Mouse (Mus musculus) liver, embryonic 11.5 days (tissue): ENCODE data around the gene Dpep2nb. TPM values are rescaled to one million over a fixed set of nuclear protein-coding genes. Genes with fewer than 3 reads are reported as not detected.

Source experiments
- ATAC-seq: fragments of 200-750 bp; cut with Nextera tagmentation; replicated peaks from 2 replicates; pipeline ENCODE4 v1.8.0; 2017; ENCODE audit warnings: moderate number of reproducible peaks, mild to moderate bottlenecking, moderate TSS enrichment, moderate library complexity; ENCODE audit not compliant: low FRiP score
- DNase-seq: peaks from one replicate; pipeline ENCODE4 v3.0.0-alpha.2; 2017; ENCODE audit warnings: low spot score
- H3K27ac ChIP-seq: fragments of 300-500 bp; sonication (generic); 2 replicates; pipeline ENCODE4 v1.5.1; 2014; ENCODE audit warnings: mild to moderate bottlenecking, low read depth, low read length, control low read depth
- H3K27me3 ChIP-seq: fragments of 300-500 bp; sonication (generic); replicated peaks from 2 replicates; pipeline ENCODE4 v1.6.1; 2014; ENCODE audit warnings: low read length, mixed read lengths; ENCODE audit not compliant: control insufficient read depth, insufficient read depth
- H3K36me3 ChIP-seq: fragments of 300-500 bp; sonication (generic); 2 replicates; pipeline ENCODE4 v1.6.1; 2014; ENCODE audit warnings: mild to moderate bottlenecking, low read length, moderate library complexity, mixed read lengths; ENCODE audit not compliant: control insufficient read depth, insufficient read depth
- H3K4me1 ChIP-seq: fragments of 300-500 bp; sonication (generic); replicated peaks from 2 replicates; pipeline ENCODE4 v1.6.1; 2014; ENCODE audit warnings: low read length, mixed read lengths; ENCODE audit not compliant: control insufficient read depth, insufficient read depth
- H3K4me2 ChIP-seq: fragments of 300-500 bp; sonication (generic); 2 replicates; pipeline ENCODE4 v1.6.1; 2014; ENCODE audit warnings: mild to moderate bottlenecking, control low read depth, moderate library complexity
- H3K4me3 ChIP-seq: fragments of 300-500 bp; sonication (generic); 2 replicates; pipeline ENCODE4 v1.5.1; 2014; ENCODE audit warnings: low read depth, low read length, control low read depth
- H3K9ac ChIP-seq: fragments of 300-500 bp; sonication (generic); 2 replicates; pipeline ENCODE4 v1.6.1; 2014; ENCODE audit warnings: low read depth, low read length, control low read depth
- H3K9me3 ChIP-seq: fragments of 300-500 bp; sonication (generic); 2 replicates; pipeline ENCODE4 v1.6.1; 2016; ENCODE audit warnings: low read length, inconsistent platforms, mixed read lengths; ENCODE audit not compliant: control insufficient read depth
- WGBS: fragments of 180-500 bp; shearing (Covaris S2); extraction: QIAGEN DNeasy Blood & Tissue Kit; methylation state at CpG from one replicate; pipeline ENCODE4 v1.1.7; 2014; 5-methylcytosine and 5-hydroxymethylcytosine counted together
- microRNA-seq: library from miRNA; unstranded; fragments of <30 nt; microRNA quantifications from one replicate; pipeline ENCODE4, GENCODE M21; 2017; ENCODE audit warnings: borderline number of aligned reads
- polyA plus RNA-seq: library from polyadenylated mRNA; unstranded; fragments of >200 nt; fragmentation: Nextera tagmentation; extraction: Ambion mirVana; gene quantifications from 2 replicates; pipeline ENCODE4 v1.2.1, GENCODE M21; 2014

The Dpep2nb gene
- polyA plus RNA-seq, 1 experiment from 2014 or later = not detected

DNA sequence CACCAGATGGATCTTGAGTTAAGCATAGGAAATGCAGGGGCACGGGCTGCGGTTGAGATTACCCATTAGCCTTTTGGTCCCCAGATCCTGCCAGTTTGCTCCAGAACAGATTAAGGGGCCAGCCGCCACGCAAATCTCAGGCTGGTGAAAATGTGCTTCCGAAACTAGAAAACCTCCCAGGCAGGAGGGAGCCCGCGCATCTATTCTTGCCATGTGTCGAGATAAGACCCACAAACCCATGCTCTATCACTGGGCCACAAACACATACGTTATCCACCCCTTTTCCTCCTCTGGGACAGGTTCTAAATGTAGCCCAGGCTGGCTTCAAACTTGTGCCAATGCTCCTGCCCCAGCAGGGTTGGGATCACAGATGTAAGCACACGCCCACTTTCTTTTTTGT is 44.2 kb downstream of the Dpep2nb start:
- H3K4me3 ChIP-seq = no peak overlapping the region; the same call in 1 of the 2 replicates
- H3K9ac ChIP-seq = no peak overlapping the region; the same call in 1 of the 2 replicates
- peak overlapping the region; percentile 44 for H3K4me2 ChIP-seq
- peaks cover 30% of the 10 kb centered on the region for H3K4me1 ChIP-seq
- 45% methylated on average over 10 of the region's 10 CpGs for WGBS
- H3K27ac ChIP-seq = no peak overlapping the region
- no peak for DNase-seq
- no peaks in the 10 kb centered on the region for H3K9me3 ChIP-seq
- peaks cover 19% of the 10 kb centered on the region for H3K36me3 ChIP-seq
- peak; percentile 33; the same call in 1 of the 2 replicates for ATAC-seq
- H3K27me3 ChIP-seq = no peaks in the 10 kb centered on the region

GRCm38 (mm10) chr8:105961101-105961500 is 44.7 kb downstream of the Dpep2nb start:
- no peaks in the 10 kb centered on the region for H3K9me3 ChIP-seq
- peaks cover 19% of the 10 kb centered on the region for H3K36me3 ChIP-seq
- no peak overlapping the region for H3K9ac ChIP-seq
- ATAC-seq (no peak), DNase-seq (no peak)
- WGBS = 59% methylated on average over 14 of the region's 14 CpGs
- peaks cover 30% of the 10 kb centered on the region for H3K4me1 ChIP-seq
- no peaks in the 10 kb centered on the region for H3K27me3 ChIP-seq
- peak overlapping the region; percentile 44 for H3K4me2 ChIP-seq
- H3K4me3 ChIP-seq = no peak overlapping the region; the same call in 1 of the 2 replicates
- no peak overlapping the region for H3K27ac ChIP-seq

GRCm38 (mm10) chr8:105959350-105959749 is 46.4 kb downstream of the Dpep2nb start:
- 91% methylated on average over 7 of the region's 7 CpGs for WGBS
- Histone ChIP-seq H3K36me3 (peaks cover 19% of the 10 kb centered on the region), H3K9ac (no peak overlapping the region; the same call in 1 of the 2 replicates), H3K4me2 (no peak overlapping the region), H3K9me3 (no peaks in the 10 kb centered on the region), H3K4me1 (peaks cover 22% of the 10 kb centered on the region), H3K27me3 (no peaks in the 10 kb centered on the region), H3K4me3 (no peak overlapping the region), H3K27ac (no peak overlapping the region)
- ATAC-seq (no peak), DNase-seq (no peak)

GRCm38 (mm10) chr8:105957813-105958212 is 48.0 kb downstream of the Dpep2nb start:
- H3K27me3 ChIP-seq = no peaks in the 10 kb centered on the region
- H3K4me3 ChIP-seq = no peak overlapping the region
- H3K4me1 ChIP-seq = peaks cover 16% of the 10 kb centered on the region
- DNase-seq = no peak
- WGBS = 52% methylated on average over 3 of the region's 4 CpGs
- ATAC-seq = no peak
- no peak overlapping the region for H3K4me2 ChIP-seq
- no peak overlapping the region for H3K9ac ChIP-seq
- H3K27ac ChIP-seq = no peak overlapping the region
- H3K36me3 ChIP-seq = peaks cover 26% of the 10 kb centered on the region
- H3K9me3 ChIP-seq = no peaks in the 10 kb centered on the region

DNA sequence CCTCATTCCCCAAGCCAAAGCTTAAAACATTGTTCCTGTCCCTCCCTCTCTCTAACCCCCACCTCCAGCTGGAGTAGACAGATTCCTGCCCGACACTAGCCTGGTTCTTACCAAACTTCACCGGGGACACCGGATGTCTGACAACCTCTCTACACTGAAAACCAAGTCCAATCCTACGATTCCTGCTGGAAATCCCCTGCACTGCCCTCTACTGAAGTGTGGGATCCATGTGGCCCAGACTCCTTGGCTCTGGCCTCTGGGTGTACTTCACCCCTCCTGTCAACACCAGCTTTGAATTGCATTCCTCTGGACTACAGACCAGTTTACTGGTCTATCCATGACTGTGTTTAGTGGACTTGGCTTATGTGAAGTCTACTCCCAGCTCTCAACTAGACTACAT is 49.2 kb downstream of the Dpep2nb start:
- no peak overlapping the region for H3K4me2 ChIP-seq
- no peak overlapping the region for H3K9ac ChIP-seq
- H3K9me3 ChIP-seq = no peaks in the 10 kb centered on the region
- H3K4me3 ChIP-seq = no peak overlapping the region
- H3K27ac ChIP-seq = no peak overlapping the region
- H3K4me1 ChIP-seq = peaks cover 9% of the 10 kb centered on the region
- no peaks in the 10 kb centered on the region for H3K27me3 ChIP-seq
- 91% methylated on average over 4 of the region's 4 CpGs for WGBS
- ATAC-seq (no peak), DNase-seq (no peak)
- peaks cover 26% of the 10 kb centered on the region for H3K36me3 ChIP-seq

GRCm38 (mm10) chr8:105951057-105951659 is 54.6 kb downstream of the Dpep2nb start:
- no peak for ATAC-seq
- Histone ChIP-seq H3K27ac (no peak overlapping the region), H3K9me3 (no peaks in the 10 kb centered on the region), H3K27me3 (no peaks in the 10 kb centered on the region), H3K4me1 (no peaks in the 10 kb centered on the region), H3K4me3 (no peak overlapping the region), H3K4me2 (no peak overlapping the region), H3K9ac (no peak overlapping the region; the same call in 1 of the 2 replicates), H3K36me3 (peaks cover 39% of the 10 kb centered on the region)
- no peak for DNase-seq
- WGBS = 63% methylated on average over 7 of the region's 7 CpGs

- no peak for ATAC-seq
- H3K4me1 ChIP-seq = no peaks in the 10 kb centered on the region
- no peak overlapping the region for H3K4me3 ChIP-seq
- no peak overlapping the region for H3K27ac ChIP-seq
- H3K9me3 ChIP-seq = no peaks in the 10 kb centered on the region
- H3K27me3 ChIP-seq = no peaks in the 10 kb centered on the region
- peaks cover 50% of the 10 kb centered on the region for H3K36me3 ChIP-seq
- 88% methylated on average over 10 of the region's 10 CpGs for WGBS
- DNase-seq = no peak
- no peak overlapping the region for H3K4me2 ChIP-seq
- H3K9ac ChIP-seq = no peak overlapping the region
These were observed 56.4 kb downstream of the Dpep2nb start for GRCm38 (mm10) chr8:105949350-105949749.

Small RNA genes lying within 50 kb of the gene (microRNA-seq; reads per million reads assigned to microRNA genes)
- not detected for gene Mir7074

Other genes starting within 250 kb of the Dpep2nb start
- gene Gfod2, start 247.3 kb downstream of the Dpep2nb start, polyA plus RNA-seq = 9.0 and 10.7 TPM in 2 replicates
- gene Ranbp10, start 178.6 kb downstream of the Dpep2nb start, polyA plus RNA-seq = 20.2 and 22.0 TPM in 2 replicates
- 0.12 TPM in 1 of 2 replicates, not detected in the other for gene Tsnaxip1, start 178.2 kb downstream of the Dpep2nb start, polyA plus RNA-seq
- 37.0 and 37.5 TPM in 2 replicates for gene Cenpt, start 152.7 kb downstream of the Dpep2nb start, polyA plus RNA-seq
- 62.0 and 66.5 TPM in 2 replicates for gene Thap11, start 150.8 kb downstream of the Dpep2nb start, polyA plus RNA-seq
- 304 and 312 TPM in 2 replicates for gene Nutf2, start 145.4 kb downstream of the Dpep2nb start, polyA plus RNA-seq
- gene Edc4, start 125.1 kb downstream of the Dpep2nb start, polyA plus RNA-seq = 43.7 and 47.5 TPM in 2 replicates
- gene Nrn1l, start 112.4 kb downstream of the Dpep2nb start, polyA plus RNA-seq = not detected in 2 replicates
- 21.4 and 22.8 TPM in 2 replicates for gene Pskh1, start 105.5 kb downstream of the Dpep2nb start, polyA plus RNA-seq
- gene Ctrl, start 72.1 kb downstream of the Dpep2nb start, polyA plus RNA-seq = 1.9 and 3.0 TPM in 2 replicates
- 142 and 160 TPM in 2 replicates for gene Psmb10, start 67.5 kb downstream of the Dpep2nb start, polyA plus RNA-seq
- 32.1 and 32.7 TPM in 2 replicates for gene Lcat, start 62.6 kb downstream of the Dpep2nb start, polyA plus RNA-seq
- 25.6 and 25.8 TPM in 2 replicates for gene Slc12a4, start 39.9 kb downstream of the Dpep2nb start, polyA plus RNA-seq
- not detected in 2 replicates for gene Dpep3, start 26.5 kb downstream of the Dpep2nb start, polyA plus RNA-seq
- 24.0 and 25.0 TPM in 2 replicates for gene Dus2, start 14.6 kb downstream of the Dpep2nb start, polyA plus RNA-seq
- 22.3 and 22.5 TPM in 2 replicates for gene Ddx28, start 5.9 kb upstream of the Dpep2nb start, polyA plus RNA-seq
- gene Nfatc3, start 52.9 kb upstream of the Dpep2nb start, polyA plus RNA-seq = 5.3 and 6.2 TPM in 2 replicates
- 11.6 and 12.7 TPM in 2 replicates for gene Esrp2, start 131.0 kb upstream of the Dpep2nb start, polyA plus RNA-seq
- 9.2 and 9.6 TPM in 2 replicates for gene Pla2g15, start 144.4 kb upstream of the Dpep2nb start, polyA plus RNA-seq
- 46.3 and 52.5 TPM in 2 replicates for gene Slc7a6, start 162.9 kb upstream of the Dpep2nb start, polyA plus RNA-seq
- 34.8 and 36.5 TPM in 2 replicates for gene Slc7a6os, start 205.0 kb upstream of the Dpep2nb start, polyA plus RNA-seq
- 65.1 and 75.7 TPM in 2 replicates for gene Prmt7, start 205.0 kb upstream of the Dpep2nb start, polyA plus RNA-seq